Mouse (Mus musculus) myocyte (in vitro differentiated cells): ENCODE data around the gene Mfn1. TPM values are rescaled to one million over a fixed set of nuclear protein-coding genes. Genes with fewer than 3 reads are reported as not detected.
A peak's percentile ranks its signal among the peaks of the same experiment; 100 is the strongest.

ENCODE experiments used
- H3K27me3 ChIP-seq: one replicate; pipeline ENCODE4 v1.6.1; 2011; ENCODE audit not compliant: control insufficient read depth, insufficient read depth, insufficient read length
- H3K36me3 ChIP-seq: one replicate; pipeline ENCODE4 v1.6.1; 2011; ENCODE audit not compliant: control insufficient read depth, insufficient read depth
- H3K4me2 ChIP-seq: one replicate; pipeline ENCODE4 v1.6.1; 2011; ENCODE audit warnings: low read depth, control low read depth
- H3K4me3 ChIP-seq: one replicate; pipeline ENCODE4 v1.5.1; 2011; ENCODE audit warnings: mild to moderate bottlenecking, control low read depth, moderate library complexity
- H3K79me2 ChIP-seq: one replicate; pipeline ENCODE4 v1.6.1; 2011; ENCODE audit not compliant: control insufficient read depth, insufficient read depth
- H3ac ChIP-seq: one replicate; pipeline ENCODE4 v1.6.1; 2011; ENCODE audit not compliant: control insufficient read depth, insufficient read length
- CEBPB ChIP-seq: IDR thresholded peaks from 2 replicates; pipeline ENCODE4 v1.6.1; 2011; ENCODE audit warnings: mild to moderate bottlenecking, moderate library complexity; ENCODE audit not compliant: poor library complexity, insufficient read depth, severe bottlenecking
- E2F4 ChIP-seq: IDR thresholded peaks from one replicate; pipeline ENCODE4 v1.6.1; 2011; ENCODE audit warnings: mild to moderate bottlenecking, control low read depth, moderate library complexity; ENCODE audit not compliant: insufficient read depth
- MAX ChIP-seq: IDR thresholded peaks from one replicate; pipeline ENCODE4 v1.6.1; 2011; ENCODE audit warnings: low read depth, mild to moderate bottlenecking, control low read depth
- MYOD1 ChIP-seq, 3 experiments: IDR thresholded peaks; one replicate each; pipeline ENCODE4 v1.6.1; 2011; ENCODE audit warnings: control low read depth in 2 of 3, low read depth in 2 of 3, mild to moderate bottlenecking in 2 of 3, moderate library complexity in 1 of 3; ENCODE audit not compliant: insufficient read length in 2 of 3, control insufficient read depth in 1 of 3
- MYOG ChIP-seq, 3 experiments: IDR thresholded peaks; one replicate each; pipeline ENCODE4 v1.6.1; 2011; ENCODE audit warnings: control low read depth in 2 of 3, low read depth in 2 of 3, mild to moderate bottlenecking in 2 of 3; ENCODE audit not compliant: insufficient read length in 2 of 3, control insufficient read depth in 1 of 3, insufficient read depth in 1 of 3
- POLR2A ChIP-seq: IDR thresholded peaks from one replicate; pipeline ENCODE4 v1.6.1; 2011; ENCODE audit warnings: low read depth, mild to moderate bottlenecking, control low read depth, moderate library complexity; ENCODE audit not compliant: insufficient read length
- POLR2AphosphoS2 ChIP-seq: IDR thresholded peaks from one replicate; pipeline ENCODE4 v1.6.1; 2011; ENCODE audit warnings: low read depth, control low read depth; ENCODE audit not compliant: insufficient read length
- REST ChIP-seq: IDR thresholded peaks from one replicate; pipeline ENCODE4 v1.6.1; 2011; ENCODE audit warnings: mild to moderate bottlenecking, control low read depth, moderate library complexity; ENCODE audit not compliant: insufficient read depth, insufficient read length
- SRF ChIP-seq: IDR thresholded peaks from one replicate; pipeline ENCODE4 v1.6.1; 2011; ENCODE audit warnings: low read depth; ENCODE audit not compliant: control insufficient read depth, insufficient read length
- TCF12 ChIP-seq: IDR thresholded peaks from one replicate; pipeline ENCODE4 v1.6.1; 2011; ENCODE audit warnings: mild to moderate bottlenecking, control low read depth; ENCODE audit not compliant: poor library complexity, insufficient read depth, severe bottlenecking
- TCF3 ChIP-seq: IDR thresholded peaks from one replicate; pipeline ENCODE4 v1.6.1; 2011; ENCODE audit warnings: low read depth, control low read depth; ENCODE audit not compliant: insufficient read length
- USF1 ChIP-seq: IDR thresholded peaks from one replicate; pipeline ENCODE4 v1.6.1; 2011; ENCODE audit warnings: low read depth, mild to moderate bottlenecking, control low read depth, moderate library complexity
- polyA plus RNA-seq: library from polyadenylated mRNA; unstranded; fragments of >200 nt; fragmentation: generic; extraction: Trizol; gene quantifications from one replicate; pipeline ENCODE4 v1.2.1, GENCODE M21; 2012; ENCODE audit warnings: missing spikeins

Gene Mfn1
- polyA plus RNA-seq, 1 experiment: 17.0 TPM

DNA sequence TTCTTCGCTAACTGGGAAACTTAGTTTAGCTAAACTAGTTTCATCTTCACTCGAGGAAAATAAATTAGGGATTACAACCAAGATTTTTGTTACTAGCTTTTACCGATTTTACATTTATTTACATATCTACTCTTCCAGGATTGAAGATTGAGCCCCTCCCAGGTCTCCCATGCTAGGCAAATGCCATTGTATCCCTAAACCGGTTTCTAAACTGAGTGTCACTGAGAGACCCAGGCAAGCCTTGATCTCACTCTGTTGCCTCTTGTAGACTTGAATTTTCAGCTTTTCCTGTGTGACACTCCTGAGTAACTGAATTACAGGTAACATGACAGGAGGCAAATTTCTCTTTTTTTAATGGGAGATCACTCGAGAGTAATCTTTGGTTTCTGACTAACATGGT, 776 bp downstream of the Mfn1 start:
- Histone ChIP-seq H3ac (peak overlapping the region; percentile 11), H3K27me3 (no peaks in the 10 kb centered on the region), H3K4me2 (peak overlapping the region; percentile 88), H3K36me3 (peaks cover 18% of the 10 kb centered on the region), H3K79me2 (peaks cover 13% of the 10 kb centered on the region), H3K4me3 (peak overlapping the region; percentile 61)
- TF ChIP-seq POLR2AphosphoS2 (no peak), REST (no peak)

- Histone ChIP-seq H3ac (no peak overlapping the region), H3K4me3 (no peak overlapping the region), H3K36me3 (peaks cover 39% of the 10 kb centered on the region), H3K27me3 (no peaks in the 10 kb centered on the region), H3K79me2 (peaks cover 1% of the 10 kb centered on the region), H3K4me2 (no peak overlapping the region)
- TF ChIP-seq TCF3 (no peak), CEBPB (no peak), MYOD1 (IDR thresholded peaks at IDR 0.05; ENCODE audit: control insufficient read depth in 1 of 3, insufficient read length in 2 of 3, low read depth in 2 of 3) (no peak), MYOG (IDR thresholded peaks at IDR 0.05; ENCODE audit: control insufficient read depth in 1 of 3, insufficient read depth in 1 of 3, insufficient read length in 2 of 3, low read depth in 2 of 3) (no peak), TCF12 (no peak), SRF (no peak), REST (no peak)
Observed at GRCm38 (mm10) chr3:32535692-32536091, 6.4 kb downstream of the Mfn1 start.

DNA sequence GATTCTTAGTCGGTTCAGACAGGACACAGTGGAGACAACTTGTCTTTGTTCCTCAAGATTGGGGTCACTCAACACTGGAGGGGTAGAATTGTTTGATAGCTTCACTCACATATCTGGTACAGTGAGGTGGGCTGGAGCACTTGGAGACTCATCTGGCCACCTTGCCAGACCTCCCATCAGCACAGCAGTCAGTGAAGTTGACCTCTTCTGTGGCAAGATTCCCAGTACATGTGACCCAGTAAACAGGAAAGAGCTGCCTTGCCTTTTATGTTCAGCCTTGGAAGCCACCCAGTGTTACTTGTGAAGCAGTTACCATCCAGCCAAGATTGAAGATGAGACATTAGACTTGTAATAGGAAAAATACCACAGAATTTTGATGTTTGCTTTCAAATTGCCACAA, 8.3 kb downstream of the Mfn1 start:
- H3ac ChIP-seq: no peak overlapping the region
- TF ChIP-seq POLR2A: no peak
- no peak for TF ChIP-seq POLR2AphosphoS2
- TF ChIP-seq MYOD1 (IDR thresholded peaks at IDR 0.05; ENCODE audit: control insufficient read depth in 1 of 3, insufficient read length in 2 of 3, low read depth in 2 of 3): no peak
- no peak for TF ChIP-seq REST
- TF ChIP-seq TCF3: no peak
- TF ChIP-seq USF1: no peak
- no peak for TF ChIP-seq E2F4
- TF ChIP-seq MAX: no peak
- peaks cover 35% of the 10 kb centered on the region for H3K36me3 ChIP-seq
- H3K4me3 ChIP-seq: no peak overlapping the region
- H3K4me2 ChIP-seq: no peak overlapping the region
- H3K27me3 ChIP-seq: no peaks in the 10 kb centered on the region
- no peaks in the 10 kb centered on the region for H3K79me2 ChIP-seq

GRCm38 (mm10) chr3:32538091-32538490, 8.8 kb downstream of the Mfn1 start:
- no peaks in the 10 kb centered on the region for H3K79me2 ChIP-seq
- no peak overlapping the region for H3ac ChIP-seq
- no peak overlapping the region for H3K4me3 ChIP-seq
- no peak for TF ChIP-seq MYOD1 (IDR thresholded peaks at IDR 0.05; ENCODE audit: control insufficient read depth in 1 of 3, insufficient read length in 2 of 3, low read depth in 2 of 3)
- peaks cover 35% of the 10 kb centered on the region for H3K36me3 ChIP-seq
- no peaks in the 10 kb centered on the region for H3K27me3 ChIP-seq
- no peak overlapping the region for H3K4me2 ChIP-seq

DNA sequence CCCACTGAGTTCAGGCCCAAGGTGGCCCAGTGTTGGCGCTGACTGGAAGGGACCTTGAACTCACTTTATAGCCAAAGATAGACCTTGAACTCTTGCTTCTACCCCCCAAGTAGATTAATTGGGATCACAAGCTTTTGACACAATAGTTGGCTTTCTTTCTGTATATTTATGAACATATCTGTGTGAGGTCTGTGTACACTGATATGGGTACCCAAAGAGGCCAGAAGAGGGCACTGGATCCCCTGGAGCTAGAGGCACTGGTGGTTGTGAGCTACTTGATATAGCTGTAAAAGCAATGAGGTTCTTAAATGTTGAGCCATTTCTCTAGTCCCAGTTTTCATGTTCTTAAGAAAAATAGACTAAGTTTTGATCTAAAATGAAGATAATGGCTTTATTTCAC, 23.8 kb downstream of the Mfn1 start:
- H3K36me3 ChIP-seq: peaks cover 19% of the 10 kb centered on the region
- no peak overlapping the region for H3K4me3 ChIP-seq
- H3K79me2 ChIP-seq: no peaks in the 10 kb centered on the region
- H3K27me3 ChIP-seq: no peaks in the 10 kb centered on the region
- no peak overlapping the region for H3K4me2 ChIP-seq
- TF ChIP-seq REST: no peak
- no peak for TF ChIP-seq SRF
- TF ChIP-seq MAX: no peak
- no peak for TF ChIP-seq TCF12
- TF ChIP-seq E2F4: no peak
- no peak for TF ChIP-seq MYOD1 (IDR thresholded peaks at IDR 0.05; ENCODE audit: control insufficient read depth in 1 of 3, insufficient read length in 2 of 3, low read depth in 2 of 3)
- TF ChIP-seq TCF3: no peak
- TF ChIP-seq USF1: no peak
- no peak for TF ChIP-seq MYOG (IDR thresholded peaks at IDR 0.05; ENCODE audit: control insufficient read depth in 1 of 3, insufficient read depth in 1 of 3, insufficient read length in 2 of 3, low read depth in 2 of 3)
- TF ChIP-seq POLR2AphosphoS2: no peak
- TF ChIP-seq CEBPB: no peak
- TF ChIP-seq POLR2A: no peak
- H3ac ChIP-seq: no peak overlapping the region

DNA sequence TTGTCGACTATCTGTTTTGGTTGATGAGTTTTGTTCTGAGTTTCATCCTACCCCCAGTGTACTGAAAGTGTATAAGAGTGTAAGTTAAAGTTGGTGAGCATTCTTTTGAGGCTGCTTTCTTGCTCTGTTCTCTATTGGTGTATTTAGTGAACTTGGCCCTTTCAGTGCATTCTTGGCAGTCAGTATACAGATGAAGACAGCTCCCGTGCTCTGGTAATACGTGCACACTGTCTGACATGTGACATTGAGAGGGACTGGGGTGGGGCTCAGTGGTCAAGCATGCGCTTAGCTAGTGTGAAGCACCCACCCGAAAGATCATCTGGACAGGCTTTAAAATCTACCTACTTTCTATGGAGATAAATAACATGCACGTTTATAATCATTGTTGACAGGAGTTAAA, 34.1 kb downstream of the Mfn1 start:
- TF ChIP-seq POLR2A (no peak), E2F4 (no peak), TCF3 (no peak), TCF12 (no peak), USF1 (no peak), MYOG (IDR thresholded peaks at IDR 0.05; ENCODE audit: control insufficient read depth in 1 of 3, insufficient read depth in 1 of 3, insufficient read length in 2 of 3, low read depth in 2 of 3) (no peak), CEBPB (no peak), POLR2AphosphoS2 (no peak), SRF (no peak)
- Histone ChIP-seq H3K36me3 (peaks cover 31% of the 10 kb centered on the region), H3K4me3 (no peak overlapping the region), H3K79me2 (no peaks in the 10 kb centered on the region), H3ac (no peak overlapping the region), H3K27me3 (no peaks in the 10 kb centered on the region), H3K4me2 (no peak overlapping the region)
